Mouse (Mus musculus) layer of hippocampus, adult 8-10 months (tissue): ENCODE data around the gene Trim71. TPM values are rescaled to one million over a fixed set of nuclear protein-coding genes. Genes with fewer than 3 reads are reported as not detected.

Experiments used
- DNase-seq, 2 experiments: peaks; one replicate each; pipeline ENCODE4 v3.0.0; 2022; ENCODE audit warnings: low spot score in 2 of 2
- total RNA-seq, 4 experiments: library from RNA; stranded (reverse); gene quantifications; 2 replicates each; pipeline ENCODE4 v1.2.4; 2022

Trim71 gene
- total RNA-seq, 4 experiments from 2014 or later: 1.3 to 1.9 (median 1.6) TPM

- no peak for DNase-seq
Measured at GRCm38 (mm10) chr9:114557086-114557485, 7.1 kb downstream of the Trim71 start.

DNA sequence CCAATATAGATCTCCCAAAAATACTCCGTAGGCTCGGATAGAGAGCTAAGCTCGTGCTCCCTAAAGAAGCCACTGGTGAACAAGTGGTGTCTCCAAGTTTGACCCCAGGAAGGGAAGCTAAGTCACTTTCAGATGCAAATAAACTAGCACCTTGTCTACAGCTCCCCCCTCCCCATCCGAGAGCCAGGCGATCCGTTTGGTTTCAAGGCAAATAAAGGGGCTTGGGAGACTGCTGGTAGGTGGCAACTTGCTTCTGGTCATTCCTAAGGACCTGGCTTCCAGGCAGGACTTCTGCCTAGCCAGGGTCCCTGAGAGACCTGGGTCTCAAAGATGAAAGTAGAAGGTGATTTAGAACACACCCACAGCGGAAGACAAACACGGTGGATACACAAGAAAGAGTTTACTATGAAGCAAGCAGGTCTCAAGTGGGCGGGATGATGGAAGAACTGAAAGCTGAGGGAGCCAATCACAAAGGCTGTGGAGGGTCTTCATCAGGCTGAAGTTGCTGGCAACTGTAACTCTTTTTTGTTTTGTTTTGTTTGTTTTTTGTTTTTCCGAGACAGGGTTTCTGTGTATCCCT, 7.8 kb downstream of the Trim71 start:
- DNase-seq: no peak

DNA sequence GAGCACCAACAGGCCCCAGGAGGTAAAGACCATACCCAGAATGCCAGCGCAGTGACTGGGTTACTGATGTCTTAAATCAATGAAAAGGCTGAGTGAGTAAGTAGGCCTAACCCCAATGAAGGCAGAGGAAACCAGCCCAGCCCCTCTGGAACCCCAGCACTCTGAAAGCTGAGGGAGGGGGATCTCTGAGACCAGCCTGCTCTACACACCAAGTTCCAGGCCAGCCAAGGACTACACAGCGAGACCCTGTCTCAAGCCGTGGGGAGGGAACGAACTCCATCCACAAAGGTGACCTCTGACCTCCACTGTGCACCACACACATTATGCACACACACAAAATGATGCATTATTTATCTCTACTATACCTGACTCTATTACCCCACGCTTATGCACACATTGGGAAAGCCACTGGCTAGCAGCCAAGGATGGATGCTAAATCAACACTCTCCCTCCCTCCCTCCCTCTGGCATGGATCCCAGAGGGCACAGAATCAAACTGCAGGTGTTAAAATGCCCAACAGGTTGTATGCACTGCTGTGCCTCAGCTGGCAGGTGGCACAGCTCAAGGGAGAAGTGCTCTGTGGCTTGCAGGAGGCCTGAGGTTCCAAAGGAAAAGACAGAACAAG, 9.7 kb downstream of the Trim71 start:
- DNase-seq: no peak

DNA sequence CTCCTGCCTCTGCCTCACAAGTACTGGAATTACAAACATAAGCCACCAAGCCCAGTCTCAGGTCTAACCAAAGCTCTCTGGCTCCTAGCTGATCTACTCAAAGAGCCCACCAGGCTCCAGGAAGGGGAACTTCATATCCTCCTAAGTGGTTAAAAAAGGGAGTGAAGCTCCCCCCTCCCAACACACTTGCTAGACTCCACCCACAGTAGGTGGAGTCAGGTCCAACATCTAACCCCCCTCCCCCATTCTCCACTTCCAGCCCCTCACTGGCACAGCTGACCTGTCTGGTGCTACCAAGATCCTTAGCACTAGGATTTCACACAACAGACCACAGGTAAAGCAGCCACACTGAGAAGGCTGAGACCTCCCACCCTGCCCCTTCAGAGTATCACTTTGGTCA, 10.3 kb downstream of the Trim71 start:
- DNase-seq: no peak

DNA sequence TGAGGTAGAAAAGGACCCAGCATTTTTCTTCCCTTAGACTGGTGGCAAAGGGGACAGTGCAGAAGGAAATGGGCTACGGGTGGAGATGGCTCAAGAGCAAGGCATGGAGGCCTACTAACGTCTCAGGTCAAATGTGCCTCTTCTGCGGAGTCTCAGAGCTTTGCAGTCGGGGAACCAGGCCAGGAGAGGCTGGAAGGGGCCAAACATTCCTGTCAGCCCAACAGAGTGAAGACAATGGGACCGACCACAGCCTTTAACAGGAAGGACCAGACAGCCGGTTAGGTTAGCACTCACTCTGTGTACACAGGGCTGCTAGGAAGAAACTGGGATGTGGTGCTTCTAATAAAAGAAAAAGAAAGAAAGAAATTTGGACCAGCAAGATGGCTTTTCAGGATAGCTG, 14.1 kb downstream of the Trim71 start:
- no peak for DNase-seq

GRCm38 (mm10) chr9:114549117-114549516, 15.1 kb downstream of the Trim71 start:
- DNase-seq: no peak

DNA sequence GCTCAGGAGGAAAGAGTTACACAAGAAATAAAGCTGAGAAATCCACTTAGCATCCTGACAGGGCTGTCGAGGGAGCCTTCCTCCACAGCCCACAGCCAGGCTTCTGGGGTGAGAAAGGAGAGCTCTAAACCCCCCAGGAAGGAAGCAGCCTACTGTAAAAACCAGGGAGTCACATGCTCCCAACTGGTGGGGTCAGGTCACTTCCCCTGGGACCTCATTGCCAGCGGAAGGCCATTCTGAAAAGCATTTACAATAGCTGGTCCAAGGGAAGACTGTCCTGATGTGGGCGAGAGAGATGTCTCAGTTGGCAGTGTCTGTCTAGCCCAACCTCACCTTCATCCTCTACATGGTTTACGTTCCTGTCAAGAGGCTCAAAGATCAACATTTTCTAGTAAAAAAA, 15.7 kb downstream of the Trim71 start:
- no peak for DNase-seq

GRCm38 (mm10) chr9:114547643-114548077, 16.5 kb downstream of the Trim71 start:
- no peak for DNase-seq

- DNase-seq: no peak
Measured at GRCm38 (mm10) chr9:114546765-114547164, 17.4 kb downstream of the Trim71 start.

GRCm38 (mm10) chr9:114544754-114545393, 19.3 kb downstream of the Trim71 start:
- no peak for DNase-seq

DNA sequence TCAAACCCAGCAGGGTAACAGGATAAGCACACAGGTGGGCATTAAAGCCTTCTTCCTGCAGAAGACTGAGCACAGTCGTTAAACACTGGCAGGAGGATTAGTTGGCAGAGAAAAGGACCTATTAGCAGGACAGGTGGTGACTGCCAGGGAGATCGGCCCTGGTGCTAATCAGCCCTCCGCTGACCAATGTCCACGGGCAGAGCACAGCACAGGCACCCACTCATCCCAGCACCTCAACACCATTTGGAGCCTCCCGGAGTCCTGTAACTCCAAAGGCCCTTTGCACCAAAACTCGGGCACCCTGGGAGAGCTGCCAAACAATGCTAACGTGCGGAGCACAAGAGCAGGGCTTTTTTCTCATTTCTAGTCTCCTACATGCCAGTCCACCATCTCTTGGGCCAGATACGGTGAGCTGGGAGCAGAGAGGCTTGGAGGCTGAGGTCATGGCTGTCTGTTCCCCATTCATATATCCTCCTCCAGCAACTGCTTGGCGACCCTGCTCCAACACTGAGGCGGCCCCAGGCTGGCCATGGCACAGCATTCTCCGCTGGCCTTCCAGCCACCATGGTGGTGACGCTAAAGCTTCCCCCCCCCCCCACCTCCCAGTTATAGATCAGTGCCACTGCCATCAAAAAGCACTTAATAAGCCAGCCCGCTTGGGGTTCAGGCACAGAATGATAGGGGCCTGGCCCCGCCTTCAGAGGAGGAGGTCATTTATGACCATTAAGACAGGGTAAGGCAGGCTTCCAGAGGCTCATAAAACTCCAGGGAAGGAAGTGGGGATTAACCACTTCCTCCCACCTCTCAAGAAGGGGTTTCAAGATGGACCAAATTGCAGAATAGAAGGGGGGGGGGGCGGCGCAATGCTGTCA, 20.1 kb downstream of the Trim71 start:
- DNase-seq: no peak

DNA sequence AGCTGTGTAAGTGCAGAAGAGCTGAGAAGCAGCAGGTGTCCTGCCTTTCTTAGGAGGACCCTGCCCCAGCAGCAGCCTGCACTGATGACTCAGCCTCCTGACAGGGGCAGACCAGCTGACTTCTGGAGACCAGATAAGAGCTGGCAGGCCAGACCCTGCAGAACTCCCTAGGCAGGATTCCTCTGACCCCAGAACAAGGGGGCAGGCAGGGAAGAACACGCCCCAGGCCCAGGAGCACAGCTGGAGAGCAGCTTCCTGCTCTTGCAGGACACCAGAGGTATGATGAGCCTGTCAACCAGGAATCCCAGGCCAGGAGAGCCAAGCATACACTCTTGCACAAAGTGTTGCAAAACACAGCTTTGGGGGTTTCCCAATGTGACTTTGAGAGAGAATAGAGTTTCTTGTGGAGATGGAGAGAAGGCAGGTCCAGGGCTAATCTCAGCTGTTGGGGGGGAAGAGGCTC, 22.9 kb downstream of the Trim71 start:
- no peak for DNase-seq

GRCm38 (mm10) chr9:114538996-114539563, 25.1 kb downstream of the Trim71 start:
- no peak for DNase-seq

- DNase-seq: no peak
Measured at GRCm38 (mm10) chr9:114536628-114537027, 27.5 kb downstream of the Trim71 start.

DNA sequence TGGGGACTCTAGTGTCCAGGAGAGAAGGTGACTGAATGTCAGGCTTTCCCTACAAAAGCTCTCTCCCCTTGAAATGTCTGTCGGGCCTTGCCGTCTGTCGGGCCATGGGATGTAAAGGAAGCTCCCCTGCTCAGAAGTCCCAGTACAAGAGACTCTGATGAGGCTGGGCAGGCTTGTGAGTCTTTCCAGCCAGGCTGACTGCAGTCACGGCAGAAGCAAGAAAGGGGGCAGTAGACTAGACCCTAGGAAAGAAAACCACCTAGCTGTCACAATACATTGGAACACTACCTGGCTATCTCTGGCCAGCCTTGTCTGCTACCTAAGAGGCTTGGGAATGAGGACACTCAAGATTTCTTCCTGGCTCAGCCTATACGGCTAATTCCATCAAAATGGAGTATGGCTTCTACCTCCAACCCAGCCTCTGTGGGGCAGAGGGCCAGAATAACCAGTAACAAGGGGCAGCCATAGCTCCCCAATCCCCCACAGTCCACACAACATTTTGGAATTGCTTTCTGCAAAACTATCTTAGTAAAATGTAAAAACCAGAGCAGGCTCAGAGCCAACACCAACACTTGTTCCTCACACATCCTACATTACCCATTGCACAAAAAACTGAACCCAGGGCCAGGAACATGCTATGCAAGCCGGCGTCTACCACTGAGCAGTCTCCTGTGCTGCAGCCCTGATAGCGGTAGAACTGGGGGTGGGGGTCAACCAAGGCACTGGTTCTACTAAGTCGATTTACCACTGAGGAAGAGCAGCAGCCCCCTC, 29.2 kb downstream of the Trim71 start:
- DNase-seq: no peak

GRCm38 (mm10) chr9:114533848-114534247, 30.3 kb downstream of the Trim71 start:
- DNase-seq: no peak

DNA sequence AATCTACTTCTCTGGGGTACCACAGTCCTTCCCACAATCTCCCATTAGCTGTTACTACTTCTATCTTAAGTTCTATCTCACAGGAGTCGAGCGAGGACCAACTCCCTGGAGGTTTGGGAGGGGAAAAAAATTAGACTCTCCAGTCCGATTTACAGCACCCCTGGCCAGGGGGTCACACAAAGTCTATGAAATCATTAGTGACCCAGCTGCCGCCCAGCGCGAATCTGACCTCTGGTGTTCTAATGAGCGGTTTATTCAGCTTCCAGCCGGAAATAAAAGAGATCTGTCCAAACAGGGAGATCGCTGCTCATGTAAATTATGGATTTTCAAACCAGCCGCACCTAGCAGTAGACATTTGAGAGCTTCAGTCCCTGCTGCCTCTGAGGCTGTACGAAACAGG, 32.9 kb downstream of the Trim71 start:
- no peak for DNase-seq

- no peak for DNase-seq
Measured at GRCm38 (mm10) chr9:114528680-114529048, 35.5 kb downstream of the Trim71 start.

DNA sequence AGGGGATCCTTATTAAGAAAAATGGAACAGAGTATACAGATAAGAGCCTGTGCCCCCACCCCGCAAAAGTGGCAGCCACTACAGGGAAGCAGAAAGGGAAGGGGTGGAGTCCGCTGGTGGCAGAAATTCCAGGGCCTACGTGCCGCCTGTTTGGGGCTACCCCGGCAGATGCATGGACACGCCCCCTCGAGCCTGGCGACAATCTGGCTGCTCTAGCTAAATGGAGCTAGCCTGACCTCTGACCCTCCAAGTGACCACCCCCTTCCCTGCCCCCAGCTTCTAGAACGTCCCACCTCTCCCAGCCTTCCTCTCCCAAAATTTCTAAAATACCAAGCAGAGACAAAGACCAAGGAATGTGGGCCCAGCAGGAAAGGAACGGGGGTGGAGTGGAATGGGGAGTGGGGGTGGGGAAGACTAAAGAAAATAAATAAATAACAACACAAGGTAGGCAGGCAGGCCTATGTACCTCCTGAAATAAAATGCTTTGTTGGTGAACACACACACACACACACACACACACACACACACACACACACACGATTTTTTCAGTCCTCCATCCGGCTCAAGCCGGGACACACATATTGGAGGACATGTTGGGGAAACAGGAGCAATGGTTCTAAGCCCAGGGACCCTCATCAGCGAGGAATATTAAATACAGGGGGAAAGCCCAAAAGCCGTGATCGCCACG, 36.0 kb downstream of the Trim71 start:
- no peak for DNase-seq

- no peak for DNase-seq
Measured at GRCm38 (mm10) chr9:114527085-114527484, 37.1 kb downstream of the Trim71 start.
